Comparison of ENCODE assay signal across 23 mouse cellular contexts in genomic region chr5:104330088-104330487, GRCm38 (mm10). TPM values are rescaled to one million over a fixed set of nuclear protein-coding genes. Genes with fewer than 3 reads are reported as not detected.
A peak's percentile ranks its signal among the peaks of the same experiment; 100 is the strongest.
DNase-seq lines count a peak whose midpoint lies in the region; ATAC-seq lines count a peak whose summit lies in the region.
"Had no signal": no experiment of that assay in that cellular context is flagged by ENCODE, and none has a peak within 500 bp of the region (broad histone marks: within the 10 kb centered on the region; RNA-seq: fewer than 3 reads in every experiment).

No protein-coding gene starts in this region.

- no peaks in the 10 kb centered on the region for H3K27me3 ChIP-seq in hindbrain, embryonic 11.5 days (ENCODE audit: control insufficient read depth, insufficient read depth, low read length)
- H3K27me3 ChIP-seq in hindbrain, embryonic 12.5 days = 0 out of 2 replicates have a peak, but pooled peaks cover 4% of the 10 kb centered on the region
- H3K27me3 ChIP-seq in midbrain, embryonic 16.5 days (ENCODE audit: control insufficient read depth, insufficient read depth, low read depth, low read length) = no peaks in the 10 kb centered on the region
- H3K27me3 ChIP-seq in midbrain, embryonic 10.5 days (ENCODE audit: low read depth, poor library complexity, severe bottlenecking) = no peaks in the 10 kb centered on the region
- 0 out of 2 replicates have a peak, but pooled peaks cover 3% of the 10 kb centered on the region for H3K27me3 ChIP-seq in kidney, embryonic 15.5 days
- H3K27me3 ChIP-seq: forebrain, embryonic 13.5 days; forebrain, embryonic 15.5 days had no signal

- no peak overlapping the region for H3K9ac ChIP-seq in hindbrain, embryonic 11.5 days (ENCODE audit: low read depth, low read length)
- no peak overlapping the region for H3K9ac ChIP-seq in hindbrain, embryonic 12.5 days
- H3K9ac ChIP-seq in midbrain, embryonic 16.5 days (ENCODE audit: low read depth, low read length) = no peak overlapping the region
- no peak overlapping the region for H3K9ac ChIP-seq in kidney, embryonic 15.5 days
- H3K9ac ChIP-seq: embryonic facial prominence, embryonic 12.5 days; forebrain, embryonic 13.5 days; forebrain, embryonic 15.5 days had no signal

- H3K9me3 ChIP-seq in hindbrain, embryonic 11.5 days (ENCODE audit: control insufficient read depth, low read length) = no peaks in the 10 kb centered on the region
- 0 out of 2 replicates have a peak, but pooled peaks cover 3% of the 10 kb centered on the region for H3K9me3 ChIP-seq in hindbrain, embryonic 12.5 days (replicated peaks)
- H3K9me3 ChIP-seq in midbrain, embryonic 16.5 days (replicated peaks; ENCODE audit: control insufficient read depth, low read length, poor library complexity, severe bottlenecking) = no peaks in the 10 kb centered on the region
- H3K9me3 ChIP-seq in midbrain, embryonic 10.5 days (replicated peaks) = no peaks in the 10 kb centered on the region
- no peaks in the 10 kb centered on the region for H3K9me3 ChIP-seq in kidney, embryonic 15.5 days (replicated peaks)
- H3K9me3 ChIP-seq: embryonic facial prominence, embryonic 10.5 days; embryonic facial prominence, embryonic 12.5 days; forebrain, embryonic 13.5 days; forebrain, embryonic 15.5 days had no signal

- H3K4me2 ChIP-seq in hindbrain, embryonic 11.5 days (replicated peaks; ENCODE audit: low read depth, low read length) = no peak overlapping the region
- H3K4me2 ChIP-seq in hindbrain, embryonic 12.5 days (replicated peaks) = no peak overlapping the region
- H3K4me2 ChIP-seq in midbrain, embryonic 16.5 days (ENCODE audit: low read length) = no peak overlapping the region
- no peak overlapping the region for H3K4me2 ChIP-seq in kidney, embryonic 15.5 days
- H3K4me2 ChIP-seq: embryonic facial prominence, embryonic 12.5 days; forebrain, embryonic 13.5 days; forebrain, embryonic 15.5 days had no signal

- no peaks in the 10 kb centered on the region for H3K36me3 ChIP-seq in hindbrain, embryonic 11.5 days (ENCODE audit: control insufficient read depth, insufficient read depth, low read length)
- H3K36me3 ChIP-seq in hindbrain, embryonic 12.5 days = no peaks in the 10 kb centered on the region
- H3K36me3 ChIP-seq in midbrain, embryonic 16.5 days (ENCODE audit: control insufficient read depth, insufficient read depth, low read length) = no peaks in the 10 kb centered on the region
- H3K36me3 ChIP-seq in midbrain, embryonic 10.5 days = no peaks in the 10 kb centered on the region
- H3K36me3 ChIP-seq in kidney, embryonic 15.5 days = no peaks in the 10 kb centered on the region
- H3K36me3 ChIP-seq: embryonic facial prominence, embryonic 10.5 days; forebrain, embryonic 15.5 days had no signal

- WGBS in hindbrain, embryonic 11.5 days = 72% methylated on average over 5 of the region's 5 CpGs
- 62% methylated on average over 5 of the region's 5 CpGs for WGBS in hindbrain, embryonic 12.5 days
- 48% methylated on average over 5 of the region's 5 CpGs for WGBS in midbrain, embryonic 16.5 days
- 72% methylated on average over 5 of the region's 5 CpGs for WGBS in midbrain, embryonic 10.5 days
- 81% methylated on average over 5 of the region's 5 CpGs for WGBS in kidney, embryonic 15.5 days

- H3K27ac ChIP-seq in hindbrain, embryonic 11.5 days (ENCODE audit: low read depth, low read length) = no peak overlapping the region
- no peak overlapping the region for H3K27ac ChIP-seq in hindbrain, embryonic 12.5 days
- H3K27ac ChIP-seq in midbrain, embryonic 16.5 days (ENCODE audit: low read length) = no peak overlapping the region
- H3K27ac ChIP-seq in midbrain, embryonic 10.5 days (replicated peaks) = no peak overlapping the region
- H3K27ac ChIP-seq in kidney, embryonic 15.5 days = no peak overlapping the region
- H3K27ac ChIP-seq: embryonic facial prominence, embryonic 10.5 days; embryonic facial prominence, embryonic 12.5 days; forebrain, embryonic 13.5 days; forebrain, embryonic 15.5 days had no signal

- no peak for DNase-seq in frontal cortex, postnatal 36 days (ENCODE audit: low spot score in 2 of 2)
- DNase-seq in hindbrain, embryonic 11.5 days (ENCODE audit: low spot score) = no peak
- DNase-seq in midbrain, embryonic 10.5 days (ENCODE audit: low spot score) = no peak
- DNase-seq in brain, adult 2 months (ENCODE audit: low read depth, low spot score) = peak; percentile 64
- DNase-seq: adrenal gland, adult 2 months; adrenal gland, postnatal 10 days; adrenal gland, postnatal 25 days; B cell, adult 2 months; cerebellum, adult 11-12 months; cerebellum, adult 2 months; cerebellum, adult 9-10 months; cerebellum, postnatal 10 days; cerebellum, postnatal 25 days had no signal

- H3K4me1 ChIP-seq in hindbrain, embryonic 11.5 days (replicated peaks; ENCODE audit: control insufficient read depth, insufficient read depth, low read length) = no peaks in the 10 kb centered on the region
- no peaks in the 10 kb centered on the region for H3K4me1 ChIP-seq in hindbrain, embryonic 12.5 days
- no peaks in the 10 kb centered on the region; the same call in 1 of the 2 replicates for H3K4me1 ChIP-seq in midbrain, embryonic 16.5 days (ENCODE audit: control insufficient read depth, insufficient read depth, low read length)
- H3K4me1 ChIP-seq in midbrain, embryonic 10.5 days = no peaks in the 10 kb centered on the region
- peaks cover 4% of the 10 kb centered on the region; the same call in 1 of the 2 replicates for H3K4me1 ChIP-seq in kidney, embryonic 15.5 days
- H3K4me1 ChIP-seq: embryonic facial prominence, embryonic 12.5 days; forebrain, embryonic 13.5 days; forebrain, embryonic 15.5 days had no signal

- no peak overlapping the region for H3K4me3 ChIP-seq in hindbrain, embryonic 11.5 days (ENCODE audit: low read depth, low read length)
- no peak overlapping the region for H3K4me3 ChIP-seq in hindbrain, embryonic 12.5 days
- no peak overlapping the region for H3K4me3 ChIP-seq in midbrain, embryonic 16.5 days (ENCODE audit: low read depth, low read length)
- H3K4me3 ChIP-seq in midbrain, embryonic 10.5 days = no peak overlapping the region
- no peak overlapping the region for H3K4me3 ChIP-seq in kidney, embryonic 15.5 days (replicated peaks)
- H3K4me3 ChIP-seq: embryonic facial prominence, embryonic 10.5 days; embryonic facial prominence, embryonic 12.5 days; forebrain, embryonic 13.5 days; forebrain, embryonic 15.5 days had no signal

- ATAC-seq in frontal cortex, adult (ENCODE audit: low TSS enrichment) = peak; percentile 36; the same call in 1 of the 2 replicates
- 0 out of 2 replicates have a peak, but pooled peaks have one; percentile 33 for ATAC-seq in hindbrain, embryonic 11.5 days (ENCODE audit: low FRiP score)
- ATAC-seq in hindbrain, embryonic 12.5 days (ENCODE audit: low FRiP score) = no peak
- ATAC-seq in midbrain, embryonic 16.5 days = peak; percentile 19; the same call in 1 of the 2 replicates
- no peak for ATAC-seq in kidney, embryonic 15.5 days (replicated peaks; ENCODE audit: low FRiP score)
- ATAC-seq: forebrain, embryonic 13.5 days; forebrain, embryonic 15.5 days had no signal

RNA-seq across cellular contexts. Expression of gene Mepe, which starts 5.0 kb away (rescaled TPM):
- not detected in 2 replicates for polyA plus RNA-seq in hindbrain, embryonic 11.5 days (2014; fragmentation: Nextera tagmentation; extraction: Ambion mirVana)
- polyA plus RNA-seq in hindbrain, embryonic 12.5 days (2016; fragmentation: Nextera tagmentation; extraction: Ambion mirVana) = not detected in 2 replicates
- not detected in 2 replicates for polyA plus RNA-seq in midbrain, embryonic 16.5 days (2015; fragmentation: Nextera tagmentation; extraction: Ambion mirVana)
- polyA plus RNA-seq in midbrain, embryonic 10.5 days (2016; fragmentation: Nextera tagmentation; extraction: Ambion mirVana) = not detected in 2 replicates
- polyA plus RNA-seq in kidney, embryonic 15.5 days (2015; fragmentation: Nextera tagmentation; extraction: Ambion mirVana) = 0.15 TPM in 1 of 2 replicates, not detected in the other
- polyA plus RNA-seq: adrenal gland, adult 2 months; cerebellum, adult 2 months; cortical plate, adult 2 months; embryonic facial prominence, embryonic 10.5 days; embryonic facial prominence, embryonic 12.5 days; forebrain, embryonic 11.5 days; forebrain, embryonic 13.5 days; forebrain, embryonic 15.5 days had no signal

RNA-seq across cellular contexts. Expression of gene Ibsp, which starts 31.1 kb away (rescaled TPM):
- 0.11 TPM in 1 of 2 replicates, not detected in the other for polyA plus RNA-seq in hindbrain, embryonic 11.5 days (2014; fragmentation: Nextera tagmentation; extraction: Ambion mirVana)
- 0.14 TPM in 1 of 2 replicates, not detected in the other for polyA plus RNA-seq in hindbrain, embryonic 12.5 days (2016; fragmentation: Nextera tagmentation; extraction: Ambion mirVana)
- polyA plus RNA-seq in midbrain, embryonic 16.5 days (2015; fragmentation: Nextera tagmentation; extraction: Ambion mirVana) = 1.0 and 9.2 TPM in 2 replicates
- polyA plus RNA-seq in midbrain, embryonic 10.5 days (2016; fragmentation: Nextera tagmentation; extraction: Ambion mirVana) = 0.05 and 0.12 TPM in 2 replicates
- polyA plus RNA-seq in kidney, embryonic 15.5 days (2015; fragmentation: Nextera tagmentation; extraction: Ambion mirVana) = 0.14 and 160 TPM in 2 replicates
- polyA plus RNA-seq: adrenal gland, adult 2 months; forebrain, embryonic 11.5 days had no signal

Comparison
In these comparisons a context has a peak if more than half of its experiments do, and no peak if none do; other contexts are left out.
1. ATAC-seq: peak in frontal cortex, adult (single experiment), hindbrain, embryonic 11.5 days (single experiment) and midbrain, embryonic 16.5 days (single experiment); none in hindbrain, embryonic 12.5 days (single experiment) and kidney, embryonic 15.5 days (single experiment).